Mouse (Mus musculus) heart, adult 2 months (tissue): ENCODE measurements around the gene Cep164.

ENCODE experiments used
- CTCF ChIP-seq: fragments of 200-600 bp; IDR thresholded peaks from 2 replicates; pipeline ENCODE4 v1.8.1; 2022; ENCODE audit warnings: antibody characterized with exemption, mild to moderate bottlenecking, moderate library complexity
- EP300 ChIP-seq: fragments of 200-500 bp; IDR thresholded peaks from 2 replicates; pipeline ENCODE4 v1.6.1; 2011; ENCODE audit warnings: low read depth, low read length, control low read depth; ENCODE audit not compliant: insufficient read depth
- POLR2A ChIP-seq: fragments of 200-500 bp; IDR thresholded peaks from 2 replicates; pipeline ENCODE4 v1.6.1; 2011; ENCODE audit warnings: mild to moderate bottlenecking, low read depth, low read length, control low read depth; ENCODE audit not compliant: insufficient read depth

DNA sequence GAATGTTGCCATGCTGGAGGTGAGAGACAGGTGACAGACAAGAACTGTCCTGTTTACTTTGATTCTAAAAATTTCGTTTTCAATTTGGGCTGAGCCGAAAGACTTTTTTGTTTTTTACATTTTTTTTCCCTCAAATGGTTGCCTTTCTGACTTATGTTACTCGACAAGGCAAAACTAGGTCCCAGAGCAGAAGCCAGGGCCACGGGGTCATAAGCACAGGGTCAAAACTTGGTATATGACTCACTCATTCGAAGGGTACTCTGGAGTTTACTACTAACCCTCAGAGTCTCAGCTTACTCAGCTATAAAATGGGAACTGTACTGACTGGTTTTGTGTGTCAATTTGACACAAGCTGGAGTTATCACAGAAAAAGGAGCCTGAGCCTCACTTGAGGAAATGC is 58.9 kb downstream of the Cep164 start:
- TF ChIP-seq POLR2A: no peak
- no peak for TF ChIP-seq CTCF
- no peak for TF ChIP-seq EP300
